Mouse (Mus musculus) cortical plate, adult 2 months (tissue): ENCODE data around the gene Olfr550.

Source experiments
- CTCF ChIP-seq: fragments of 200-500 bp; IDR thresholded peaks from 2 replicates; pipeline ENCODE4 v1.5.1; 2011; ENCODE audit warnings: mild to moderate bottlenecking, control low read depth, low read length; ENCODE audit not compliant: insufficient read depth; ENCODE audit errors: extremely low read depth
- POLR2A ChIP-seq: fragments of 200-500 bp; IDR thresholded peaks from 2 replicates; pipeline ENCODE4 v1.6.1; 2011; ENCODE audit warnings: mild to moderate bottlenecking, low read length, control low read depth; ENCODE audit not compliant: insufficient read depth; ENCODE audit errors: extremely low read depth

DNA sequence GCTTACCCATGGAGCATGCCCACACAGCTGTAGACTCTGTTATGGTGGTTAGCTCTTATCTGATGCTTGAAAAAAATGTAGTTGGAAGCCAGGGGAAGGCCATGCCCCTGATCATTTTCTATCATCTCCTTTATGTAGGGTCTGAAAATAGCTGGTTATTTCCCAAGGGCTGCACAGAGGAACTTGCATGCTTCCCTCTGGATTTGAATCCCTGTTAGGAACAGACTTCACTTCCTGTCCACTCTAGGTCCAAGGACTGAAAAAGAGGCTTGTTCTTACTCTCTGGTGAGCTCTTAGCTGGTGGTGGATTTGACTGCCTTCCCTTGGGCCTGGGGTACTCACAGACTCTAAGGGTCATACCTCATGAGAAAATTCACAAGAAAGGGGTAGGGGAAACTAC, 46.9 kb downstream of the Olfr550 start, which contains the start of gene Olfr553:
- TF ChIP-seq POLR2A (no peak), CTCF (no peak)
